Mouse (Mus musculus) forebrain, embryonic 16.5 days (tissue): Measurements from ENCODE around the gene Gid8. TPM values are rescaled to one million over a fixed set of nuclear protein-coding genes. Genes with fewer than 3 reads are reported as not detected.
A peak's percentile ranks its signal among the peaks of the same experiment; 100 is the strongest.

Experiments used
- ATAC-seq: fragments of 200-750 bp; cut with Nextera tagmentation; 2 replicates; pipeline ENCODE4 v1.8.0; 2017; ENCODE audit warnings: mild to moderate bottlenecking, moderate library complexity
- H3K27ac ChIP-seq: fragments of 300-500 bp; sonication (generic); 2 replicates; pipeline ENCODE4 v1.5.1; 2014; ENCODE audit warnings: low read length, control low read depth
- H3K27me3 ChIP-seq: fragments of 300-500 bp; sonication (generic); replicated peaks from 2 replicates; pipeline ENCODE4 v1.6.1; 2014; ENCODE audit warnings: low read length; ENCODE audit not compliant: control insufficient read depth, insufficient read depth
- H3K36me3 ChIP-seq: fragments of 300-500 bp; sonication (generic); 2 replicates; pipeline ENCODE4 v1.6.1; 2014; ENCODE audit not compliant: control insufficient read depth, insufficient read depth
- H3K4me1 ChIP-seq: fragments of 300-500 bp; sonication (generic); replicated peaks from 2 replicates; pipeline ENCODE4 v1.6.1; 2014; ENCODE audit warnings: low read length; ENCODE audit not compliant: control insufficient read depth, insufficient read depth
- H3K4me2 ChIP-seq: fragments of 300-500 bp; sonication (generic); 2 replicates; pipeline ENCODE4 v1.6.1; 2014; ENCODE audit warnings: mild to moderate bottlenecking, low read length, control low read depth
- H3K4me3 ChIP-seq: fragments of 300-500 bp; sonication (generic); replicated peaks from 2 replicates; pipeline ENCODE4 v1.5.1; 2014; ENCODE audit warnings: mild to moderate bottlenecking, low read length, control low read depth
- H3K9ac ChIP-seq: fragments of 300-500 bp; sonication (generic); replicated peaks from 2 replicates; pipeline ENCODE4 v1.6.1; 2014; ENCODE audit warnings: low read depth, low read length, control low read depth
- H3K9me3 ChIP-seq: fragments of 300-500 bp; sonication (generic); 2 replicates; pipeline ENCODE4 v1.6.1; 2016; ENCODE audit warnings: low read length; ENCODE audit not compliant: control insufficient read depth
- WGBS: fragments of 180-500 bp; shearing (Covaris S2); extraction: QIAGEN DNeasy Blood & Tissue Kit; methylation state at CpG from one replicate; pipeline ENCODE4 v1.1.7; 2014; 5-methylcytosine and 5-hydroxymethylcytosine counted together
- polyA plus RNA-seq: library from polyadenylated mRNA; unstranded; fragments of >200 nt; fragmentation: Nextera tagmentation; extraction: Ambion mirVana; gene quantifications from 2 replicates; pipeline ENCODE4 v1.2.1, GENCODE M21; 2015

Gene Gid8
- polyA plus RNA-seq, 1 experiment from 2014 or later: 57.2 TPM

- H3K27ac ChIP-seq: no peak overlapping the region
- WGBS: 55% methylated on average over 2 of the region's 2 CpGs
- H3K4me3 ChIP-seq: no peak overlapping the region
- H3K4me2 ChIP-seq: no peak overlapping the region
- no peaks in the 10 kb centered on the region for H3K36me3 ChIP-seq
- no peak overlapping the region for H3K9ac ChIP-seq
- H3K9me3 ChIP-seq: no peaks in the 10 kb centered on the region
- ATAC-seq: no peak
- peaks cover 20% of the 10 kb centered on the region for H3K4me1 ChIP-seq
- no peaks in the 10 kb centered on the region for H3K27me3 ChIP-seq
These were observed 14.7 kb upstream of the Gid8 start for GRCm38 (mm10) chr2:180695176-180695575.

DNA sequence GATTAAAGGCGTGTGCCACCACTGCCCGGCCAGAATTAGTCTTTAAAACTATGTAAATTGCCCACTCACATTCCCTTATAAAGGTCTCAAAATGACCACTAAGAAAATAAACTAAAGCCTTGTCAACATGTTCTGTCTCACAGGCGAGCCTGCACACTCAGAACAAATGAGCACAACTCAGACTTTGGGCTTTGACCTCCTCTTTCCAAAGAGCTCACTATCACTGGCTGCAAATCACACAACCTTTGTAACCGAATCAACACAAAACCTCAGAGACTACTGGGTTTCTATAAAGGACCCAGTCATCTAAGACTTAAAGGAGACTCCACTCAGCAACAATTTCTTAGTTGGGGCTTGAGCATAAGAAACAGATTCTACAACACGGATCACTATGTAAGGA is 9.5 kb upstream of the Gid8 start:
- Histone ChIP-seq H3K9ac (peak overlapping the region; percentile 98), H3K9me3 (no peaks in the 10 kb centered on the region), H3K4me3 (peak overlapping the region; percentile 98), H3K4me1 (peaks cover 29% of the 10 kb centered on the region), H3K27ac (no peak overlapping the region), H3K4me2 (peak overlapping the region; percentile 99), H3K36me3 (no peaks in the 10 kb centered on the region), H3K27me3 (no peaks in the 10 kb centered on the region)
- no peak for ATAC-seq
- 78% methylated on average over 5 of the region's 5 CpGs for WGBS

DNA sequence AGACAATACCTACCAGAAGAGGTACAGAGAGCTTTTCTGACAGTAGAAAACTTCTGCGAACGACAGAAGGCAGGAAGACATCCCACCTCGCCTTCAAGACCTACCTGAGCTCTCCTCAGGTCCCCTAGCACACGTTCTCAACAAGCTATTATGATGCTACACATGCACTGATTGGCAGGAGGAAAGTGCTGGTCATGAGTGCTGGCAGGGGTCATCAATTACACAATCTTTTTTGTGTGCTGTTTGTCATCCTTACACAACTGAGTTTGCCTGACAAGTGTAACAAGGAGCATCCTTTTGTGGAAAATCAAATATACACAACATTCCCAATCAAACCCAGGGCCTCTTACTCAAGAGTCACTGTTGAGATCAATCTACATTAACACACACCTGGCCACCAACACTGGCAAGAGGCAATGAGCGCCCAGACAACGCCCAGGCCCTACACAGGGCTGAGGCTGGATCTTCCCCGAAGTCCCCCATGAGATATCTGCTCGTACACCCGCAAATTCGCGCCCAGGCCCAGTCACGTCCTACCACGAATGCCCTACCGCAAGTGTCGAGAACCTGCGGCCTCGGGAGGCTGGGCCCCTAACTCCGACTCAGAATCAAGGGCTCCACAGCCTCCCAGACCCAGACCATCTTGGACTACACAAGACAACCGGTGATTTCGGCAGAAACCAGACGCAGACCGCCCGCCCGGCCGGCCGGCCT is 8.7 kb upstream of the Gid8 start:
- H3K9me3 ChIP-seq: no peaks in the 10 kb centered on the region
- peak overlapping the region; percentile 99 for H3K4me2 ChIP-seq
- peak overlapping the region; percentile 93 for H3K27ac ChIP-seq
- no peak for ATAC-seq
- H3K9ac ChIP-seq: peak overlapping the region; percentile 98
- 6% methylated on average over 26 of the region's 26 CpGs for WGBS
- H3K27me3 ChIP-seq: no peaks in the 10 kb centered on the region
- peak overlapping the region; percentile 98 for H3K4me3 ChIP-seq
- H3K4me1 ChIP-seq: peaks cover 29% of the 10 kb centered on the region
- H3K36me3 ChIP-seq: no peaks in the 10 kb centered on the region; the same call in 1 of the 2 replicates

GRCm38 (mm10) chr2:180701767-180702621 is 7.9 kb upstream of the Gid8 start:
- Histone ChIP-seq H3K27me3 (no peaks in the 10 kb centered on the region), H3K4me1 (peaks cover 29% of the 10 kb centered on the region), H3K4me2 (peak overlapping the region; percentile 99), H3K9ac (peak overlapping the region; percentile 98), H3K36me3 (no peaks in the 10 kb centered on the region; the same call in 1 of the 2 replicates), H3K9me3 (no peaks in the 10 kb centered on the region), H3K27ac (peak overlapping the region; percentile 93), H3K4me3 (peak overlapping the region; percentile 98)
- WGBS: under 1% methylated on average over 65 of the region's 66 CpGs
- peak; percentile 98 for ATAC-seq

- H3K27me3 ChIP-seq: no peaks in the 10 kb centered on the region
- peak overlapping the region; percentile 95 for H3K4me2 ChIP-seq
- peak overlapping the region; percentile 93 for H3K27ac ChIP-seq
- peak overlapping the region; percentile 98 for H3K9ac ChIP-seq
- no peaks in the 10 kb centered on the region; the same call in 1 of the 2 replicates for H3K36me3 ChIP-seq
- WGBS: 31% methylated on average over 4 of the region's 4 CpGs
- no peak for ATAC-seq
- H3K4me1 ChIP-seq: peaks cover 29% of the 10 kb centered on the region
- peak overlapping the region; percentile 98 for H3K4me3 ChIP-seq
- H3K9me3 ChIP-seq: no peaks in the 10 kb centered on the region
These were observed 7.2 kb upstream of the Gid8 start for GRCm38 (mm10) chr2:180702701-180703149.

GRCm38 (mm10) chr2:180703175-180703574 is 6.7 kb upstream of the Gid8 start:
- Histone ChIP-seq H3K4me3 (no peak overlapping the region), H3K27me3 (no peaks in the 10 kb centered on the region), H3K36me3 (no peaks in the 10 kb centered on the region; the same call in 1 of the 2 replicates), H3K9me3 (no peaks in the 10 kb centered on the region), H3K4me2 (no peak overlapping the region; the same call in 1 of the 2 replicates), H3K4me1 (peaks cover 32% of the 10 kb centered on the region), H3K27ac (no peak overlapping the region), H3K9ac (no peak overlapping the region)
- no peak for ATAC-seq
- WGBS: 79% methylated on average over 5 of the region's 5 CpGs

DNA sequence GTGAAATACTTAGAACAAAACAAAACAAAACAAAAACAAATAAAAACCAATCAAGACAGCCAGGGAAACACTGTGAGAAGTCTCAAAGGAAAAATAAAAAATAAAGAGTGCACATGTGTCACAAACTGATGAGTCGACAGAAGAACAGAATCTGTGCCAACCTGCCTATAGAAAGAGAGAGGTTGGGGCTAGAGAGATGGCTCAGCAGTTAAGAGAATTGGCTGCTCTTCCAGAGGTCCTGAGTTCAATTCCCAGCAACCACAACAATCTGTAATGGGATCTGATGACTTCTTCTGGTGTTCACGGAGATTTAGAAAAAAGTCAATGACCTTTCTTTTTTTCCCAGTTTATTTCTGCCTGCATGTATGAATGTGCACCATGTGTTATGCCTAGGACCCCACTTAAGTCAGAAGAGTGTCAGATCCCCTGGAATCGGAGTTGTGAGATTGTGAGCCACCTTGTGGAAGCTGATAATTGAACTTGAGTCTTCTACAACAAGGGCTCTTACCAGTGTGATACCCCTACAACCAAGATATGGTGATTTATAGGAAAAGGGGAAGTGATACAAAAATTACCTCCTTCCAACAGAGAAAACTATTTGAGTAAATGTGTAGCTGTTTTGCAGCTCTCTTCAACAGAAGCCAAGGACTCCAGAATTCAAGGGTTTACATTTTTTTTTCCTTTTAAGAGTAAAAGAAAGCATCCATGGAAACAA is 6.1 kb upstream of the Gid8 start:
- 72% methylated on average over 3 of the region's 3 CpGs for WGBS
- H3K4me1 ChIP-seq: peaks cover 38% of the 10 kb centered on the region
- H3K9me3 ChIP-seq: no peaks in the 10 kb centered on the region
- H3K27ac ChIP-seq: no peak overlapping the region
- no peak overlapping the region for H3K9ac ChIP-seq
- ATAC-seq: no peak
- H3K4me2 ChIP-seq: no peak overlapping the region
- no peaks in the 10 kb centered on the region; the same call in 1 of the 2 replicates for H3K36me3 ChIP-seq
- no peak overlapping the region for H3K4me3 ChIP-seq
- H3K27me3 ChIP-seq: no peaks in the 10 kb centered on the region

- peaks cover 38% of the 10 kb centered on the region for H3K4me1 ChIP-seq
- WGBS: 88% methylated on average over 8 of the region's 8 CpGs
- no peaks in the 10 kb centered on the region; the same call in 1 of the 2 replicates for H3K36me3 ChIP-seq
- no peak overlapping the region for H3K4me2 ChIP-seq
- H3K27me3 ChIP-seq: no peaks in the 10 kb centered on the region
- H3K27ac ChIP-seq: no peak overlapping the region
- no peaks in the 10 kb centered on the region for H3K9me3 ChIP-seq
- H3K4me3 ChIP-seq: no peak overlapping the region
- H3K9ac ChIP-seq: no peak overlapping the region
- no peak for ATAC-seq
These were observed 5.3 kb upstream of the Gid8 start for GRCm38 (mm10) chr2:180704591-180704990.

DNA sequence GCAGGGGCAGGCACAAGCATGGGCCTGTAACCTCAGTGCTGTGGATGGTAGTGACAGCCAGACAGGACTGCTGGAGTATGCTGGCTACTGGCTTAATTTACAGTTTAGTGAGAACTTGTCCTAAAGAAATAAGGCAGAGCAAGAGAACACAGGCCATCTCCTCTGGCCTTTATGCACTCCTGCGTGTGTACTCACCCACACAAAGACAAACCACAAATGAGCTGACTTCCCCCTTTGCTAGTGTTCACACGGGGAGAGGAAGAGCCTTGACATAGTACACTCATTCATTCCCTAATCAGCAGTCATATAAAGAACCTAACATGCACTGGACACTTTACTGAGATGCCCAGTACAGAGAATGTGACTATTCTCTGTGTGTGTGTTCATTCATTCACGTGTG is 4.9 kb upstream of the Gid8 start:
- H3K36me3 ChIP-seq: no peaks in the 10 kb centered on the region; the same call in 1 of the 2 replicates
- H3K9me3 ChIP-seq: no peaks in the 10 kb centered on the region
- H3K4me2 ChIP-seq: no peak overlapping the region
- peaks cover 33% of the 10 kb centered on the region for H3K4me1 ChIP-seq
- no peak overlapping the region for H3K27ac ChIP-seq
- ATAC-seq: no peak
- no peaks in the 10 kb centered on the region for H3K27me3 ChIP-seq
- WGBS: 75% methylated on average over 3 of the region's 3 CpGs
- H3K4me3 ChIP-seq: no peak overlapping the region
- H3K9ac ChIP-seq: no peak overlapping the region
